Mouse (Mus musculus) T-helper 1 cell (primary cell): Measurements from ENCODE around the gene Vmn1r209.
"Not testable (repeated sequence)": the region's sequence is repeated elsewhere in the genome, so short reads cannot be mapped to it uniquely, and the experiment has no call there.

ENCODE experiments used
- in situ Hi-C: fragments of 300-600 bp; cut with MboI, MseI; formaldehyde crosslinking; loops from one replicate; pipeline ENCODE4 v1.15.1; 2025; ENCODE audit warnings: high pct_unique_total_duplicates

Vmn1r209 gene

DNA sequence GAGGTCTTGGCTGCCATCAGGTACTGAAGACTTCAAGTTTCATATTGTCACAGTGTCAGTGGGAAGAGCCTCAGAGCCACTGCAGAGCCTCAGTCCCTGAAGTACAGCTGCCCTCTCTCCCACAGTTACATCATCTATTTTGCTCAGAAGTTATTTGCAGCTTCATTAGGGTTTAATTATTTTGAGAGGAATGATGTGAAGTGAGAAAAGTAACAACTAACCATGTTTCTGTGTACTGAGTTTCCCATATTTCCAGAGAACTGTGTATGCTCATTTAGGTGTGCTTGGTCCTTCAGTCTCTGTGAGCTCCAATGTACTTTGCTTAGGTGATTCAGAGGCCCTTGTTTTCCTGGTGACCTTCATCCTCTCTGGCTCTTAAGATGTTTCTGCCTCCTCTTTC is at the start of gene Vmn1r209:
TSS of gene Vmn1r209 (minus strand) at position 101 of the 400 bp plus-strand sequence.
- in situ Hi-C loops = not testable (repeated sequence)

DNA sequence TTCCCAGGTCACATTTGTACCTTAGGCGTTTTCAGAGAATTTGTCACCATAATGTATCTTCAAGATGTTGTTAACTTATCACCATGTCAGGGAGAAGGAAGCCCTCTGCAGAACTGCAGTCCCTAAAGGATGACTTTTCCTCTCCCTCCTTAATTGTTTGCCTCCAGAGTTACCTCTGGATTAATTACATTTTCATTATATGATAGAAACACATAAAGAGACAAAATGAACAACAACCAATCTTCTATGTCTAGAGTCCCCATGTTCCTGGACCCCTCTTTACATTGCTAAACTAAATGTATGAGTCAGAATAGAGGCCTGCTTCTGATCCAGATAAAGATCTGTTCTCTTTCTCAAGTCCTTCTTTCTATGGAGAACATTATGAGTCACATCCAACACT is 48.0 kb upstream of the Vmn1r209 start, which contains the start of gene Vmn1r211:
TSS of gene Vmn1r211 (minus strand) at position 101 of the 400 bp plus-strand sequence.
- in situ Hi-C loops = loop anchor here (10.0 kb wide), 1 partner anchor 747 kb away; no protein-coding TSS in a partner anchor

DNA sequence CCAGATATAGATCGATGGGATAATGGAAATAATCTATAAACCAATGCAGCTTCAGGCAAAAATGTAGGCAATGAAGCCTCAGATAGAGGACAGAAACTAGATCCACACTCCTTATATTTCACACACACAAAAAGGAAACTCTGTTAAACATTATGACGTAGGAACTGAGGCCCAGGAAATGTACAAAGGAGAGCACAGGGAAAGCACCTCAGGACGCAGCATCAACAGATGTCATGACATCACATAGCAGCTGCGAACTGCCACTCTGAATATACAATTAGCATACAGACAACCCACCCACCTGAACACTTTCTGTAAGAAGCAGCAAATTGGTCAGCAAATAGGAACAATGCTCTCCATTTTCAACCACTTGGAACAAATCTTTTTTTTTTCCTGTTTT is 45.3 kb upstream of the Vmn1r209 start:
- in situ Hi-C loops = loop anchor here (10.0 kb wide), 1 partner anchor 750 kb away; no protein-coding TSS in a partner anchor

GRCm38 (mm10) chr13:22846798-22847197 is 37.3 kb upstream of the Vmn1r209 start:
- in situ Hi-C loops = no loop called here

DNA sequence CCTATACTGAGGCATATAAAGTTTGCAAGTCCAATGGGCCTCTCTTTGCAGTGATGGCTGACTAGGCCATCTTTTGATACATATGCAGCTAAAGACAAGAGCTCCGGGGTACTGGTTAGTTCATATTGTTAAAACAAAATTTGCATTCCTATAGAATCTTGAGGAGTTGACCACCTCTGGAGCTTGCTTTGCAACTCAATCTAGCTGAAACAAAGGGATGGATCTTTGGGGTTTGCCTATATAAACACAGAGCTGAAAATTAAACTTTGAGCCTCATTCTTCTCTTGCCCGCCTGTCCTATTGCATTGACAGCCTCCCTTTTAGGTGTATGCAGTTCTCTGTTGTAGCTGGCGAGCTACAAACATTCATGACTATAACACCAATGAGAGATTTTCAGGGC is 34.8 kb upstream of the Vmn1r209 start:
- in situ Hi-C loops = not testable (repeated sequence)

DNA sequence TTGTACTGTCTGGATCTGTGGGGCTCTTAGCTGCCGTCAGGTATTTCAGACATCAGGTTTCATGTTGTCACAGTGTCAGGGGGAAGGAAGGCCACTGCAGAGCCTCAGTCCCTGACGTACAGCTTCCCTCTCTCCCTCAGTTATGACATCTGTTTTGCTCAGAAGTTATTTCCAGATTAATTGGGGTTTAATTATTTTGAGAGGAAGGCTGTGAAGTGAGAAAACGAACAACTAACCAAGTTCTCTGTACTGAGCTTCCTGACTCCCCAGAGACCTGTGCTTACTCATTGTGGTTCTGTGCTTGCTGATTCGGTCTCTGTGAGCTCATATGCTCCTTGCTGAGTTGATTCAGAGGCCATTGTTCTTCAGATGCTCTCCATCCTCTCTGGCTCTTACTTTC is 21.8 kb upstream of the Vmn1r209 start, which contains the start of gene Vmn1r210:
TSS of gene Vmn1r210 (minus strand) at position 101 of the 400 bp plus-strand sequence.
- in situ Hi-C loops = no loop called here

DNA sequence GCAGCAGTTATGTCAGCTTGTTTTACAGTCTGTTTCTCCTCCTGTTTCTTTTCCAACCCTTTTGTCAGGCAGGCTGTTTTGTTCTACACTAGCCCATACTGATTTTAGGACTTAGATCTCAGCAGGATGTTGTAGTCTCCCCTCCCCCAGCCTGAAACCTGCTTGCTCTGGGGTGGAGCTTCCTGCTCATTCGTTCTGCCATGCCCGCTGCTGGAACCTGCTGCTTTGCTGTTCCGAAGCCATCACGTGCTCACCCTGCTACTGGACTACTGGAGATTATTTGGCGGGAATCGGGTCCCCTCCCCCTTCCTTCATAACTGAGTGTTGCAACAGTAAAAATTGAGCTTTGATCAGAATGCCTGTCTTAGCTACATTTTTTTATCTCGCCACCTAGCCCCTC is 19.9 kb upstream of the Vmn1r209 start:
- in situ Hi-C loops = not testable (repeated sequence)

DNA sequence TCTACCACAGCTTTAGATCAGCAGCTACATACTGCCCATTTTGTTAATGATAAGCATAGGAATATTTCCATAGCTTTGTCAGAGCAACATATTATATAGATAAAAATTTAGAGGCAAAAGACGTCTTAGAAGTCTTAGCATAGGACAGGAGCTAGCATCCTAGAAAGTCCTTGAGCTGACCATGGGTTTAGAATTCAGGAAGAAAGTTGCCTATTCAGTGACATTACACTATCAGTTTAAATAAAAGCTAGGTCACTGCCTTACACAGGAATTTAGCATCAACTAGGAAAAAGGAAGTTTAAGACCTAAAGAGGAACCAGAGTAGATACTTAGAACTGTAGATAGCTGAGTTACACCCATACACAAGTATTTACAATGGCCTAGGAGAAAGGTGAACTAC is 12.1 kb upstream of the Vmn1r209 start:
- in situ Hi-C loops = not testable (repeated sequence)

- in situ Hi-C loops = not testable (repeated sequence)
These were observed 21.4 kb downstream of the Vmn1r209 start for GRCm38 (mm10) chr13:22788096-22788495.

GRCm38 (mm10) chr13:22784159-22784558 is 25.3 kb downstream of the Vmn1r209 start:
- in situ Hi-C loops = not testable (repeated sequence)

GRCm38 (mm10) chr13:22777300-22777699 is 32.2 kb downstream of the Vmn1r209 start, which contains the start of gene Vmn1r208:
Gene Vmn1r208 (minus strand): TSS chr13:22777400.
- in situ Hi-C loops = loop anchor here (5.0 kb wide), 1 partner anchor 80 kb away; no protein-coding TSS in a partner anchor

DNA sequence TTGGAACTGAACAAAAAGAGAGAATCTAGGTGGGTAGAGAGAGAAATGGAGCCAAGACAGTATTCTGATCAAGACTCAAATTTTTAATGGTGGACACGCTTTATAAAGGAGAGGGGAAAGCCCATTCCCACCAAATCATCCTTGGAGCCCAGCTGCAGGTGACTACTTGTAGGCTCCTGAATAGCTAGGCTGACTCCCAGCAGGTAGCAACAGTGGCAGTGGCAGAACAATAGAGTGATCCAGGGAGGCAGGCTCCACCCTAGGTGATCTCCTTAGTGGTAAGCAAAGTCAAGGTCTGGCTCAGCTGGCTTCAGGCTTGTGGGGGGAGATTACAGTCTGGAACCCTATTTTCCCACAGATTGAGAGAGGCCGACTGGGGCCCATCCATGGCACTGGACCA is 37.9 kb downstream of the Vmn1r209 start:
- in situ Hi-C loops = not testable (repeated sequence)
